Mouse (Mus musculus) liver, embryonic 14.5 days (tissue): ENCODE data around the gene Ptprb. TPM values are rescaled to one million over a fixed set of nuclear protein-coding genes. Genes with fewer than 3 reads are reported as not detected.

Experiments
- ATAC-seq: fragments of 200-750 bp; cut with Nextera tagmentation; 2 replicates; pipeline ENCODE4 v1.8.0; 2017; ENCODE audit warnings: moderate number of reproducible peaks, mild to moderate bottlenecking, moderate library complexity; ENCODE audit not compliant: insufficient read depth
- DNase-seq, 3 experiments: peaks; one replicate each; pipeline ENCODE4 v3.0.0-alpha.2; 2012 to 2013; ENCODE audit warnings: low read depth in 3 of 3, low spot score in 3 of 3
- H3K27ac ChIP-seq: fragments of 300-500 bp; sonication (generic); 2 replicates; pipeline ENCODE4 v1.5.1; 2014; ENCODE audit warnings: moderate library complexity, mild to moderate bottlenecking, control low read depth, inconsistent platforms
- H3K27me3 ChIP-seq: fragments of 300-500 bp; sonication (generic); 2 replicates; pipeline ENCODE4 v1.6.1; 2014; ENCODE audit warnings: mild to moderate bottlenecking, low read length, moderate library complexity; ENCODE audit not compliant: control insufficient read depth, insufficient read depth
- H3K36me3 ChIP-seq: fragments of 300-500 bp; sonication (generic); replicated peaks from 2 replicates; pipeline ENCODE4 v1.6.1; 2014; ENCODE audit warnings: low read depth; ENCODE audit not compliant: control insufficient read depth, insufficient read depth
- H3K4me1 ChIP-seq, 2 experiments: fragments of 200-500 bp in 1 of 2; fragments of 300-500 bp in 1 of 2; sonication (generic) in 1 of 2; replicated peaks; 2 replicates each; pipeline ENCODE4 v1.6.1; 2012 to 2014; ENCODE audit warnings: antibody characterized with exemption in 1 of 2, inconsistent platforms in 1 of 2, low read length in 1 of 2; ENCODE audit not compliant: control insufficient read depth in 2 of 2, insufficient read depth in 2 of 2
- H3K4me2 ChIP-seq: fragments of 300-500 bp; sonication (generic); 2 replicates; pipeline ENCODE4 v1.6.1; 2014; ENCODE audit warnings: low read depth, mild to moderate bottlenecking, control low read depth, moderate library complexity
- H3K4me3 ChIP-seq, 2 experiments: fragments of 200-500 bp in 1 of 2; fragments of 300-500 bp in 1 of 2; sonication (generic) in 1 of 2; 2 replicates each; pipeline ENCODE4 v1.5.1; 2012 to 2014; ENCODE audit warnings: low read depth in 2 of 2, low read length in 2 of 2, mild to moderate bottlenecking in 2 of 2, control low read depth in 1 of 2, inconsistent platforms in 1 of 2, moderate library complexity in 1 of 2; ENCODE audit not compliant: insufficient read depth in 1 of 2
- H3K9ac ChIP-seq: fragments of 300-500 bp; sonication (generic); replicated peaks from 2 replicates; pipeline ENCODE4 v1.6.1; 2014; ENCODE audit warnings: mild to moderate bottlenecking, control low read depth, moderate library complexity
- H3K9me3 ChIP-seq: fragments of 300-500 bp; sonication (generic); 2 replicates; pipeline ENCODE4 v1.6.1; 2016; ENCODE audit warnings: low read length, mixed read lengths; ENCODE audit not compliant: control insufficient read depth
- CTCF ChIP-seq: IDR thresholded peaks from 2 replicates; pipeline ENCODE4 v1.5.1; 2016; ENCODE audit warnings: antibody characterized with exemption, low read depth, control low read depth
- EP300 ChIP-seq: IDR thresholded peaks from 2 replicates; pipeline ENCODE4 v1.6.1; 2016; ENCODE audit warnings: antibody characterized with exemption, low read depth
- WGBS: fragments of 180-500 bp; shearing (Covaris S2); extraction: QIAGEN DNeasy Blood & Tissue Kit; methylation state at CpG from one replicate; pipeline ENCODE4 v1.1.7; 2014; ENCODE audit not compliant: insufficient replicate concordance; 5-methylcytosine and 5-hydroxymethylcytosine counted together
- polyA plus RNA-seq, 2 experiments: library from polyadenylated mRNA; depleted of rRNA in 1 of 2; stranded (reverse) in 1 of 2; unstranded in 1 of 2; fragments of >200 nt; fragmentation: Nextera tagmentation in 1 of 2; extraction: Ambion mirVana in 1 of 2; gene quantifications; 2 replicates each; pipeline versions ENCODE4 v1.2.1 to v1.2.3; 2012 to 2014

The Ptprb gene
- polyA plus RNA-seq, 2 experiments = 0.71 to 1.0 TPM

DNA sequence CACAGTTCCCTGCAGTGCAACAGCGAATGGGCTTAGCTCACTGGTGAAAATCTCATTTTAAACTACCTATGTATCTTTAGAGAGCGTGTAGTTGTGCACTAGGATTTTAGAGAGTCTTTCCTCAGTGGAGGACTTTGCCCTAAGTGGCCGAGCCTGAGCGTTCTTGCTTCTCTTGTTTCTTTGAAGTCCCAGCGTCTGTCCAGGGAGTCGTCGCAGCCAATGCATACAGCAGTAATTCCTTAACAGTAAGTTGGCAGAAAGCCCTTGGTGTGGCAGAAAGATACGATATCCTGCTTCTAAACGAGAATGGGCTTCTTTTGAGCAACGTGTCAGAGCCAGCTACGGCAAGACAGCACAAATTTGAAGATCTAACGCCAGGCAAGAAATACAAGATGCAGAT lies 65.9 kb downstream of the Ptprb start:
- Histone ChIP-seq H3K27me3 (no peaks in the 10 kb centered on the region), H3K4me1 (no peaks in the 10 kb centered on the region), H3K4me2 (no peak overlapping the region), H3K9ac (no peak overlapping the region), H3K36me3 (no peaks in the 10 kb centered on the region), H3K4me3 (no peak overlapping the region), H3K9me3 (no peaks in the 10 kb centered on the region), H3K27ac (no peak overlapping the region)
- no peak for TF ChIP-seq CTCF
- TF ChIP-seq EP300 = no peak
- DNase-seq (no peak), ATAC-seq (no peak)
- WGBS = 71% methylated on average over 12 of the region's 12 CpGs

- DNase-seq (no peak), ATAC-seq (no peak)
- Histone ChIP-seq H3K4me2 (no peak overlapping the region), H3K4me3 (no peak overlapping the region), H3K9ac (no peak overlapping the region), H3K27ac (no peak overlapping the region), H3K9me3 (no peaks in the 10 kb centered on the region), H3K4me1 (no peaks in the 10 kb centered on the region), H3K27me3 (no peaks in the 10 kb centered on the region), H3K36me3 (no peaks in the 10 kb centered on the region)
- TF ChIP-seq EP300 (no peak), CTCF (no peak)
- 71% methylated on average over 15 of the region's 15 CpGs for WGBS
These were observed 71.4 kb downstream of the Ptprb start for GRCm38 (mm10) chr10:116346618-116347184.

DNA sequence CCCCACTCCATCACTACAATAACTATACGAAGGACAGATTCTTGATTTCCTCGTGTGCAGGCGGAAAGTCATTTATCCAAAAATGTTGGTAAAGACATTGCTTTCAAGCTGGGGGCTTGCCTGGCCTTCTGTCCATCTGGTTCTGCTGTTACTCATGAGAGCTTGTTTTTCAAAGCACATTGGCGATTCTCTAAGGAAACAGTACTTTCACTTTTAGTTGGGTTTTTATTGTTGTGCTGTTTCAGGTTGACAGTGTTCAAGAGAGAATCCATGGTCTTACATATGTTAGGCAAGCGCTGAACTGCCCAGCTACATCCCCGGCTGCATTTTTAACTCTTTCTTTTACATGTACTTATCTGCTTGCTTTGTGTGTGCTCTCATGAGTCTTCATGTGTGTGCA lies 73.7 kb downstream of the Ptprb start:
- ATAC-seq (no peak), DNase-seq (no peak)
- H3K9ac ChIP-seq = no peak overlapping the region
- H3K27me3 ChIP-seq = no peaks in the 10 kb centered on the region
- TF ChIP-seq EP300 = no peak
- no peak for TF ChIP-seq CTCF
- 72% methylated on average over 6 of the region's 6 CpGs for WGBS
- H3K9me3 ChIP-seq = no peaks in the 10 kb centered on the region
- H3K4me2 ChIP-seq = no peak overlapping the region
- no peak overlapping the region for H3K27ac ChIP-seq
- H3K36me3 ChIP-seq = no peaks in the 10 kb centered on the region
- no peak overlapping the region for H3K4me3 ChIP-seq
- H3K4me1 ChIP-seq = no peaks in the 10 kb centered on the region

DNA sequence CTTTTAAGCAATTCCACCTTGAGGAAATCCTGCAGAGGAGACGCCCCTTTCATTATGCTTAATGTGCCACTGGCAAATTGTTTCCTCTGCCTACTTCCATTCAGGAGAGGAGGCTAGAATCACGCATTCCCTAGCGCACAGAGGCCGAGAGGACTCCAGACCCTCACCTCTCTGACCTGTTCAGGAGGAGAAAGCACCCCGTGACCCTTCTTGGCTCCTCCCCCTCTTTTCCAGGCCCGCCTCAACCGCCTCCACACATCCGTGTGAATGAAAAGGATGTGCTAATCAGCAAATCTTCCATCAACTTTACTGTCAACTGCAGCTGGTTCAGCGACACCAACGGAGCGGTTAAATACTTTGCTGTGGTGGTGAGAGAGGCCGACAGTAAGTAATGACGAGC lies 75.2 kb downstream of the Ptprb start:
- Histone ChIP-seq H3K4me1 (no peaks in the 10 kb centered on the region), H3K9me3 (no peaks in the 10 kb centered on the region), H3K9ac (no peak overlapping the region), H3K4me2 (no peak overlapping the region), H3K4me3 (no peak overlapping the region), H3K27me3 (no peaks in the 10 kb centered on the region), H3K27ac (no peak overlapping the region), H3K36me3 (no peaks in the 10 kb centered on the region)
- TF ChIP-seq EP300 = no peak
- no peak for TF ChIP-seq CTCF
- no peak for DNase-seq
- no peak for ATAC-seq
- 55% methylated on average over 13 of the region's 13 CpGs for WGBS

GRCm38 (mm10) chr10:116354372-116354771 lies 79.0 kb downstream of the Ptprb start:
- ATAC-seq = no peak
- 40% methylated on average over 5 of the region's 5 CpGs for WGBS

More at GRCm38 (mm10) chr10:116354372-116354771, 79.0 kb downstream of the Ptprb start:
- no peak overlapping the region for H3K4me2 ChIP-seq
- no peak for DNase-seq
- no peak overlapping the region for H3K27ac ChIP-seq
- H3K36me3 ChIP-seq = no peaks in the 10 kb centered on the region
- H3K27me3 ChIP-seq = no peaks in the 10 kb centered on the region
- no peak for TF ChIP-seq EP300
- TF ChIP-seq CTCF = no peak
- no peaks in the 10 kb centered on the region for H3K4me1 ChIP-seq
- H3K4me3 ChIP-seq = no peak overlapping the region
- no peak overlapping the region for H3K9ac ChIP-seq
- H3K9me3 ChIP-seq = no peaks in the 10 kb centered on the region
